Mouse (Mus musculus): ENCODE data around the gene Olfr770.

DNA sequence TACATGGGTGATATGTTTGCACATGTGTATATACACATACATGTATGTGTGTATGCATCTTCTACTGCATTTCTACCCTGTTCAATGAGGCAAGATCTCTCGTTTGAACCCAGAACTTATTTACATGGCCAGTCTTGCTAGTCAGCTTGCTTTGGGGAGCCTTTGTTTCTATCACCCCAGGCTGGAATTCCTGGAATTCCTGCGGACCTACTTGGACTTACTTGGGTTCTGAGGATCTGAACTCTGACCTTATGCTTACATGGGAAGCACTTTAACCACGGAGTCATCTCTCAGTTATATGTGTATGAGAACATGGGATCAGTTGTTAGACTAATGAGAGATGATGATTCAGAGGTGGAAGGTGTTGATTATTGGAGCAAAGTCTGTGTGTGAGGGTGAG, 37.6 kb downstream of the Olfr770 start:
- TF ChIP-seq POLR2A (IDR thresholded peaks at IDR 0.05; ENCODE audit: insufficient read depth, low read depth, low read length) (no peak), CTCF (IDR thresholded peaks at IDR 0.05) (no peak), EP300 (IDR thresholded peaks at IDR 0.05; ENCODE audit: insufficient read depth, low read depth, low read length) (no peak)
